Mouse (Mus musculus): ENCODE measurements at regions not wholly inside any gene's neighbourhood (a gene's known extent, or its start where the extent isn't known, plus 50 kb on each side); places are given as distances from the start of the nearest gene placed in this dataset.

DNA sequence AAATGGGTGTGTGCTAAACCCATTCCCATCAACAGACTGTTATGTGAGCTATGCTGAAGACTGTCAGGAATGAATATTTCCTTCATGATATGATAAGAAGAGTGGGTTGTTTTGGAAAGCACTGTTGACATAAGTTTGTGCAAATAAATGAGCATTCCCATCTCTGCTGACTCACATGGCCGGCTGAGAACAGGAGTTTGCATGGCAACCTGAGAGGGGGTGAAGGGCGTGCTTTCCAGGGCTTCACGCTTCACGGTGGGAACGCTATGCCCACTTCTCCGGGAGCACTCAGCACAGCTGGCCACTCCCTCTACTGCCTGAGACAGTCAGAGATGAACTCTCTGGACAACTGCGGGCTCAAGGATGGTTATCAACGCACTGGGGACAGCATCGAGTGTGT is 348.9 kb upstream of the Slc24a5 start:
- DNase-seq: peak; percentile 22 to 60

DNA sequence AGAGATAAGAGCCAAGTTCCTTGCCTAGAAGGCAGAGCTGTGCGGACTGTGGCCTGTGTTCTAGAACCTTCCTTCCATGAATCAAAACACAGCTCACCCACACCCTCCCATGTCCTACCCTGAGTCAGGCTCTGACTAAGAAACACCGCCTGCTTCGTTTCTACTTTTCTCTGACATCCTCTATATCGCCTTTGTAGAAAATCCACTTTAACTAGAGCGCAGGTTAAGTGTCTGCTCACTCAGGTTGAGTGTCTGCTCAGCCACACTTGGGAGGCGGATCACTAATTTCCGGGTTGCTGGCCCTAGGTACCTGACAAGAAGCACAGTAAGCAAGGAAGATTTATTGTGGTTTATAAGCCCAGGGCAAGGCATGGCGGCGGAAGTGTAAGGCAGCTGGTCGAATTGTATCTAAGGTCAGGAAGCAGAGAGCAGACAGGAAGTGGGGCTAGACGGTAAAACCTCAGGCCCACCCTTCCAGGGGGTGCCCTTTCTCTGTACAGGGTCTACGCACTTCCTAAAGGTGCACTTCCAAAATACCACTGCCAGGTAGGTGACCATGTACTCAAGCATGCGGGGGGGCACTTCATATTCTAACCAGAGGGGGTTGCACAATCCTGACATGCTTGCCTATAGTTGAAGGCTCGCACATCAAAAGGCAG is 348.0 kb upstream of the Slc24a5 start:
- DNase-seq: peak; percentile 43 to 49

DNA sequence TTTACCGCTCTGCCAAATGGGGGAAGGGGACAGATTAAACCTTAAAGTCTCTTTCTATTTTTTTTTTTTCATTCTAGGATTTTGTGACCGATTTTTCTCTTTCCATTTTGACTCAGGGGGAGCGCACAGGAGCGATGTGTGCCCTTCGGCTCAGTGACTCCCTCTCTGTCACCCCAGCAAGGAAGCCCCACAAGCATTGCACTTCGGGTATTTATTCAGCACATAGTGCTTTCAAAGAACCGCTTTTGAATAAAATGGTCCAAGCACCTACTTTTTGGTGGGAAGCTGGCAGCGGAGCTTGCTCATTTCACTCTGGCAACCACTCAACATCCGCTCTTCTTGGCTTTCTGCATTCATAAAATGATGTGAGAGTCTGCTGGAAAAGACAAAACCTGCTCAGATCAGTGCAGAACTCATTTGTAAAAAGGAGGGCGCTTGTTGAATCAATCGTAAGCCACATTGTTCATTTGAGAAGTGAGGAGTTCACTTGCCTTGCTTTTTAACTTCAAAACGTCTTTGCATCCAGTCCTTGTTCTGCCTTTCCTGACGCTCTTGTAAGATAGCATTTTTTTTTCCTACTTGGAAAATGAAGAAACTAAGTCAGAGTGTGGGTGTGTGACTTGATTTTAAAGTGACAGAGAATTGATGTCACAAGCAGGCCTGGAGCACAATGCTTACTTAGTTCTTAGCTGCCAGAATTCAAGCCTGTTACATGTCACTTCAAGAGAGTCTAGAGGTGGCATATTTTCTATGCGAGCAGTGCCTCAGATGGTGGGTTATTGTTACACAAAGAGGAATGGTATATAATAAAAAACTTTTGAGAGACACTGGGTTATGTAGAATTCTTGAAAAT is 347.1 kb upstream of the Slc24a5 start:
- DNase-seq: no peak

DNA sequence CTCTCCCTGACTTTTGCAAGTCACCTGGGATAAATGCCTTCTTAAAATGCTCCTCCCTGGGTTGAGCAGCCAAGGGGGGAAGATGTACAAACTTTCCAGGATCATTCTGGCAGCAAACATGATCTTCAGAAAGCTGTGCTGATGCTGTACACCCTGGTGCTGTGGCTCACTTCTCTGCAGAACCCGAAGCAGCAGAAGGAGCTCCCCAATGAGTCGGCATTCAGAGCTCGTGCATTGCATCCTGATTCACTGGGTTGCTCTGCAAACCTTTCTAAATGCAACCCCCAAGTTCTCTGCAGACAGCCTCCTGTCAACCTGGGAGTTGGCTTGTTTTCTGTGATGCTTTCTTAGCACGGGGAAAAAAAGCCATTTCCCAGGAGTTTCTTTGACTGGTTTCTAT is 343.8 kb upstream of the Slc24a5 start:
- no peak for DNase-seq

DNA sequence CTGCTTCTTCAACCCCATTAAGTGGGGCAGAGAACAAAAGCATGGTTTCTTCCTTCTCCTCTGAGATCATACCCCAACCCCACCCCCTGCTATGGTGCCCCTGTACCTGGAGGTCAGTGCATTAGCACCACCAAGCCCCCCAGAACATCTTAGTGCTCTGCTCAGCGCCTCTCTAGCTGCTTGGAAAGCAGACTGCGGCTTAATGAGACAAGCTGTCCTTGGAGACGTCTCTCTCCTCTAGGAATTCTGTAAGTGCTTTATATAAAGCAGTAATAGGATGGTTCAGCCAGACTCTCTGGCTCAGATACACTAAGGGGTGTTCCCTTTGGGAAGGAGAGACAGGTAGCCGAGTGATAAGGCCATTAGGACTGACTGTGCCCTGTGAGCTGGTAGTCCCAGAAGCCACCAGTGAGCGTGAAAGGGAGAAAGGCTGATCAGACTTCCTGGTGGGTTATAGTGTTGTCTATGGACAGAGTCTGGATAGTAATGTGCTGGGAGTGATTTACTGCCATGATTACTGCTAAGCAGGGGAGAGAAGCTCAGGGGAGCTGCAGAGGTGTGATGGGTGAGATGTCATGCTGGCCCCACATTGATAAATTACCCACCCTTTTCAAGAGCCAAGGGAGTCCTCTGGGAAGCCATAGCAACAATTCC is 343.0 kb upstream of the Slc24a5 start:
- DNase-seq: no peak

DNA sequence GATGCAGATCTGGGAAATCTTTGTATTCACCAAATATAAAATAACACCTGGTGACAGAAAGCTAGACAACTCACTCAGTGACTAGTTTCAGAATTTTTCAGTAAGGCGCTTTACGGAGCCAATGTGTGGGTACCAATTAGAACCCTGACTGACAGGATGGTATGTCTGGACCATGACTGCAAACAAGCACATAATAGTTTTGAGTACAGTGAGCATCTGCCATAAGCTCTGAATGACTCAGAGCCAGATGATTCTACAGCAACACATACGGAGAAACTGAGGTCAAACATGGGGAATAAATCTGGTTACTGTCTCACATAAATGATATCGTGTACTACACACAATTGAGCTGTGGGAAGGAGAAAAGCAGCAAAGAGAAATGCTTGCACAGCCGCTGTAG is 339.9 kb upstream of the Slc24a5 start:
- no peak for DNase-seq

DNA sequence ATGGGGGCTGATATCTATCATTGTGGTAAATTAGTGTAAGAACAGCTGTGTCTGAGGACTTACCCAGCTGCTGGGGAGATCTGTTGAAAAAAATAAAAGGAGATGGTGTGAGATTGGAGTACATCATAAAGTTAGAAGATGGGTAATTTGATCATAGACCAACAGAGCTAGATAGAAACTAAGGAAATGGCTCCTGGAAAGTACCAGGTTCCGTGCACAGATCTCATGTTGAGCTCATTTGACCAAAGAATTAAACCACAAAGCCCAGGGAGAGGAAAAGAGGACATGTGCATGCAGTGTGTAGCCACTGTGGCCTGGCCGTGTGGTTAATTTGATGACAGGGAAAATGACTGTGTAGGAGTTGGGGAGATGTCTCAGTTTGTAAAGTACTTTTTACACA is 335.3 kb upstream of the Slc24a5 start:
- DNase-seq: no peak

DNA sequence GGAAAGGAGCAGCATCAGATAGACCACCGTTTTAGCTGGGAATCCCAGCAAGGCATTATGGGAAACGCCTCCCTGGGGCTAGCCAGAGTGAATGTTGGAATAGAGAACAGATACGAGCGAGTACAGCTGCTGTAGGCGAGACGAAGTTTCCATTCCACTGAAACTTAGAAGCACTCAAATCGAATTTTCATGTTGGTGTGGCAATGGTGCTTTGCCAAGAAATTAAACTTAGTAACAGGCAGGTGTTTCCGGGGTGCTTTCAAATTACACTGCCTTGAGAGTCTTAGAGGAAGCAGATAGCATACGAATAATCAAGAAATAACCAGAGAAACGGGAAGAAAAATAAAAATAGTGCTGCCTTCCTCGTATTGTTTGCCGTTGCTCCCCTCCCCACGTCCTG is 327.1 kb upstream of the Slc24a5 start:
- no peak for DNase-seq

DNA sequence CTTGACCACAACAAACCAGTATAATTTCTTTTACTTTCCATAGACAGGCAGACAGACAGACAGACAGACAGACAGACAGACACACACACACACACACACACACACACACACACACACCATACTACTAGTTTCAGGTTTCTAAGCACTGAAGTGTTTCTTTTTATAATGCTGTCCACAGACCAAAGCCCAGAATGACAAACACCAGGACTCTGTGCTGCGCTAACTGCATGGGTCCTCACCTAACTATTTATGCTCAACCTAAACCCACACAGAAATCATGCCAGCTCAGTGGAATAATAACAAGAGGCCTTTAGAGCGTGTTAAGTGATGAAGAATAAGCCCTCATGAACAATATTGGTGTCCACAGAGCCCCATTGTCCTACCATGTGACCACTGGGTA is 325.0 kb upstream of the Slc24a5 start:
- no peak for DNase-seq

DNA sequence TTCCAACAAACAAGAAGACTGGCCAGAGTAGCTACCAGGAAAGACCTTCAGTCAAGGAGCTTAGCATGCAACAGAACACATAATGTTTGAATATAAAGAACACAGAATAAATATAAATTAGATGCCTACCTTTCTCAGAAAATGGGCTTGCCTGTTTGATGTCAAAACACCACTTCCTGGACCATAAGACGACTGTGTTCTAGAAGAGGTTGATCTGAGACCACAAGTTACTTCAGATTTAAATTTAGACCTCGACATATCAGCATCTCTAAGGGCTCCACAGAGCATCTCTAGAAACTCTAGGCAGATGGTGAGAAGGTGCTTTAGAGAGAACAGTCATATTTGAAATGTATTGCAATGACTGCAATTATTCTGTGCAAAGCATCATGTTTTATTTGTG is 322.9 kb upstream of the Slc24a5 start:
- DNase-seq: no peak

DNA sequence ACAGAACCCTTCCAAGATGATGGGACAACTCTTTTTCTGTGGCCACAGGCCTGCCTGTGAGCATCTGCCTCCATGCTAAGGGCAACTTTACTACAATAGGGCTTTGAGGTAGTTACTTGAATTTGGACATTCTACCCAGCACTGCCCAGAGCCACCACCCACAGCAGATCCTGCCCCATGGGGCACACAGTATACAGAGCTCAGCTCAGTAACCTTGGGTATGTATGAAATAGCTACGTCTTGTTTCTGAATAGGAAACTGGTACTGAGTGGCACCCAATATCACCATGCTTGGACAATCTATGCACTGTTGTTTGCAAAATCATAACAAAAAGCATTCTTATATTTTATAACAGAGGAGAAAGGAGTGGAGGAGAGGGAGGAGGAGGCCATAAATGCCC is 320.8 kb upstream of the Slc24a5 start:
- DNase-seq: no peak

DNA sequence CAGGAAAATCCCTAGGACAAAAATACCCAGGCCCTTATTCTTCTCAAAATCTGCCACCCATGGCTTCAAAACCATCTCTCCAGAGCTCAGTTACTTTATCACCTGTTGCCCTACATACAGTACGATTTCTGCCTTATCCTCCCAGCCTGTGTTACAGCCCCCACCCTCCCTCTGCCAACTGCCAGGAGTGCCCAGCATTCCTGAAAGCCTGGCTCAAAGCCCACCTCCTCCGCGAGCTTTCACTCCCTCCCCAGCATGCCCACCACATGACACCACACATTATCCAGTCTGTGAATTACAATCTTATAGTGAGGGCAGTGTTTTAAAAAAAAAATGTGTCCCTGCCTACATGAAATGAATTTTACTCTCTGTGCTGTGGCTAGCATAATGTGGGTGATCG is 320.3 kb upstream of the Slc24a5 start:
- peak; percentile 28 to 72 for DNase-seq

DNA sequence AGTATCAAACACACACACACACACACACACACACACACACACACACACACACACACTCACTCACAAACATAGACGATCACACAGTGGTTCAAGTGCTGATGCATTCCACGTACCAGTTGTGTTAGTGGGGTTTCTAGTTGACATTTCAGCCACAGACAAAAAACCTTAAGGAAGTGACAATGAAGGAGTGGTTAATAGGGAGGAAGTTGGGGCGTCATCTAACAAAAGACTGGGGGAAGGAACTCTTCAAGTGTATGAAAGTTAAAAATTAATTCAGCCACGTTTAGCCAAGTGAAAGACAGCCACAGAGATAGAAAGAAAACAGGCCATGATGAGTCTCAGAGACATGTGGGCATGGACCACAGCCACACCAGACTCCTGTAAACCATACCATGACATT is 316.1 kb upstream of the Slc24a5 start:
- DNase-seq: no peak

DNA sequence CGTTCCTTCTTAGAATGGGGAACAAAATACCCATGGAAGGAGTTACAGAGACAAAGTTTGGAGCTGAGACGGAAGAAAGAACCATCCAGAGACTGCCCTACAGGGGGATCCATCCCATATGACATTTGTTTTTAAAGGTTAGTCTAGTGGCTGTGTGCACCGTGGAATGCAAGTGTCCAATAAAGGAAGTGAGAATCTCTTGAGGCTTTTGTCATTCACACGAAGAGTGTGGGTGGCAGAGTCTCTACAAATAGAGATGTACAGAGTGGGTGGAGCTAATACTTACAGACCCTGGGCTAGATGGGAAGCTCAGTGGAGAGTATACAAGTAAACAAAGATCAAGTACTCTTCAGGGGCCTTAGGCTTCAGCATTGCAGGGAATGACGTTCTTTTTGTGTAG is 314.2 kb upstream of the Slc24a5 start:
- DNase-seq: no peak

DNA sequence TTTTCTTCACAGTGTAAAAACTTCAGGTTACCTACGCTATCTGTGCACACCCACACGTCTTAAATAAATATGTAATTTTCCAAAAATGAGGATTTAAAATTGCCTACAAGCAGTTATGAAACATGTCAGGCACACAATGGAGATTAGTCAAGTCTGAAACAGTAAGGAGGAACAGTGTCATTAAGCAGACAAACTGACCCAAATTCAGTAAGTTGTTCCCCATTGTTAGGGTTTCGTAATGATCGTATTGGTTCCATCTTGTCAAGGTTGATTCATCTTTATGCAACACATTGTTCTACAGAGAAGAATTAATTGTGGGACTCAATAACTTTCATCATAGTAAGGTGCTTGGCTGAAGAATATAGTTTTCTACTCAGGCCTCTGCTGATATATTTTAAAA is 312.7 kb upstream of the Slc24a5 start:
- no peak for DNase-seq

DNA sequence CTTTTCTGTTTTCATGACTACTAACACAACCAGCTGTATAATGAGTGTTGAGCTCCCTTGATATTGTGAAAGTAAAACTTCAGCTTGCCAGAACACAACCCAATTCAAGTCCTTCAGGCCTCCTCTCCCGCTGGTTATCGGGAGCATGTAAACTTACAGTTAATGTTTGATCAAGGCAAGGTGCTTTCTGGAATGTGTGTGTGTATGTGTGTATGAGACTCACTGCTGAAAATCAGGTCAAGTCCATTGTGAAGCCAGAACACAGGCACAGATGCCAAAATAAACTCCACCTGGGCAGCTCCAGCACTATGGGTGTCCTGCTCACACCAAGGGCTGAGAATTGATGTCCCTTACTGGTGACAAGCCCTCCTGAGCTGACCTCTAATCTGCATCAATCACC is 308.9 kb upstream of the Slc24a5 start:
- peak; percentile 15 to 35 for DNase-seq

DNA sequence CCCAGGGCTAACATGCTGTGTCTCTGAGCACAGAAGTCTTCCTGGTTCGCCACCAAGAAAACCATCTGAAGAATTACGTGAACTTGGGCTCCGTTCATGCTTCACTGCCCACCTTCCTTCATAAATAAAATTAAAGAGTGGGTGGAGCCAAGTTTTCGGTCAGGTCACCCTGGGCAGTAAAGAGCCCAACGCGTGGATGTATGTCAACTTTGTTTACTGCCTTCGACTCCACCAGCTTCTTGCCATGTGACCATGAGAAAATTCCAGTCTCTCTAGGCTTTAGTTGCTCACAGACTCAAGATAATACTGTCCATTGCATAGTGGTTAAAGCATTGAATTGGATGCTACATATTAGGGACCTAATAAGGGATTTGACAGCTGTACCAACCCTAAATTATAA is 304.3 kb upstream of the Slc24a5 start:
- DNase-seq: no peak

DNA sequence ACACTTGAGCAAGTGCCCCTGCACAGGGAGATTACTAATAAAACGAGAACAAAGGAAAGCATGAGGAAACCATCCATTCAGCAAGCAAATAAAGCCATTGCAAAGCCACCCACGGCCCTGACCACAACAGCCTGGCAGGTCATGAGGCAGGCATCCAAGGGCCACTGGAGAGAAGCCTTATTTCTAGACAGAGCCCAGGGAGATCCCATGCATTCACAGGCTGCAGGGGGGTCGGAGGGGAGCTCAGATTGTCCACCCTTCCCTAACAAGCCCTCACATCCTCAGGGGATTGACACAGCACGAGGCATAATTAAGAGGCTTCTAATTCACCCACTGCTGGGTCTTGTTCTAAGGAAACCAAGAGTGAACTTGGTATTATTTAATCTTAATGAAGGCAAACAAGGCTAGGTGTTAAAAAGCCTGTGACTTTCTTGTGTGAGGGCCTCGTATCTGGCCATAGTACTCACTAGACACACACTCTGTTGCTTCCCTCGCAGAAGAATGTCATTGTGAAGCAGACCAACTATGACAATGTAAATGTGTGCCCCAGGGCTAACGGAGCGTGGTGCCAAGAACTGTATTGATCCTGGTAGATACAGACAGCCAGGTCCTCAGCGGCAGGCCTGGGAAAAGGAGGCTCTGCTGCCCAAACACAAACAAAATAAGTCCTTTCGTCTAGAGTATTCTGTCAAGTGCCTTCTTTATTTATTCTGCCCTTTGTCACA is 303.6 kb upstream of the Slc24a5 start:
- peak in 1 of 2 experiments; percentile 15 for DNase-seq

DNA sequence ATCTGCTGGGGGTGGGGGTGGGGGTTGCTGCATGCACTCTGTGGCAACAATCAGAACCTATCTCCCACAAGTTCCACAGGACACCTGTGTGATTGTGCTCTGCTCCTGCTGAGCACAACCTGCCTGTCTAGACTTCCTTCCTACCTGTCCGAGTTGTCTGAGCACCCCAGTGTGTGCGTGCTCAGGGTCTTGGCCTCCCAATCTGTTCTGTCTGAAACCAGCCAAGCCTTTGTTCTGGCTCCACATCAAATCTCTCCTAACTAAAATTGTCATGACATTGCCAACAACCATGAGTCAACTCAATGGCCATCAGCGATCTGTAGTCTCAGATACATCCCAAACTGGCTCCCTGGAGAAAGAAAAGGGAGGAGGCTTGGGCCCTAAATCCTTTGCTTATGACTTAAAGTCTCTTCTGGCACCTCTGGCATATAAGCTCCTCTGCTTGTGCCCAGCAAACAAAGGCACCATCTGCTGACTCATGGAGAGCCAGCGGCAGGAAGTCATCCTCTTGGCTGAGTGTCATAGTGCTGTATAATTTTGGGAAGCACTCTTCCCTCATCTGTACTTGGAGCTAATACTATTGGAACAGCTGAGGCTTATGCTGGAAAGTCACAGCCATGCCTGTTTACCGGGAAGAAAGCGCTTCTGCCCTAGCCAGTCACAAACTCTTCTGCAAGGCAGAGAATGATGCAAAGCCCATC is 298.5 kb upstream of the Slc24a5 start:
- no peak for DNase-seq

DNA sequence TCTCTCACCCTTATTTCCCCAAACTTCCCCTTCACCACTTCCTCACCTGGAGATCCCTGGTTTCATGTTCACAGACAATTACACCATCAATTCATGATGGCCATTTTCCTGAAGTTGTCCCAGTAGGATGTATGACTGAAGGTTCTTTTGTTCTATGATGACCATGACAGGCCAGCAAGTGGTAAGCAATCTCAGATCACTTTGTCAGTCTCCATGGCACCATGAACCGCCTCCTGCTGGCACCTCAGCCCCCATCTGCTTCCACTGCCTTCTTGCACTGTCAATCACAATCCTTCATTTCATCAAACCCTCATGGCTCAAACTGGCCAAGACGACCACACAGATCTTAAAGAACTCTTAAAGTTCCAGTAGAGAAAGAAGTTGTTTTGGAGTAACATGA is 297.9 kb upstream of the Slc24a5 start:
- DNase-seq: no peak

DNA sequence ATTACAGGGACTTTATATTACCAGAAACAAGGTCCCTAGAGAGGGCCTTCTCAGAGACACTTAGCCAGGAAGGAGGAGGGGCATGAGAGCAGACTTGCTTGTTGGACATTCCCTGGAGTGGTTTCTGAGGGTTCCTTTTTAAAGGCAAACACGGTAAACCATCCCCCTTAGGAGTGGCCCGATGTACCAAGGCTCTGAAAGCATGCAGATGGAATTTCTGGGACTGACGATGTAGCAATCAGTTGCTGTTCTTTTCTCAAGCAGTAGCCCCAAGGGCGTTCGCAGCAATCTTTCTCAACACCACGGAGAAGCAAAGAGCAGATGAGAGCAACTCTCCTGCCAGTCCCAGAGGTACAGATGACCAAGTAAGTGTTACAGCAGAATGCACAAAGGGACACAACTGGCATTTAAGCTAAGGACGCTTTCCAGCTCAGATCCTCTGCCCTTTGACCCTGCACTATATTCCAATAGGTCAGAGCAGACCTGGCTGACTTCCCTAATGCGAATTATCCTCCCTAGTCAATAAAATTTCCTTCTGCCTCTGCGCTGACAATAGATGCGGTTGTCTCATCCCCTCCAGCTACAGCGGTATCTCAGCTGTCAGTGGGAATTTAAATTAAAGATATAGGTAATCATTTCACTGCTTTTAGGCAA is 295.7 kb upstream of the Slc24a5 start:
- peak; percentile 15 to 48 for DNase-seq

DNA sequence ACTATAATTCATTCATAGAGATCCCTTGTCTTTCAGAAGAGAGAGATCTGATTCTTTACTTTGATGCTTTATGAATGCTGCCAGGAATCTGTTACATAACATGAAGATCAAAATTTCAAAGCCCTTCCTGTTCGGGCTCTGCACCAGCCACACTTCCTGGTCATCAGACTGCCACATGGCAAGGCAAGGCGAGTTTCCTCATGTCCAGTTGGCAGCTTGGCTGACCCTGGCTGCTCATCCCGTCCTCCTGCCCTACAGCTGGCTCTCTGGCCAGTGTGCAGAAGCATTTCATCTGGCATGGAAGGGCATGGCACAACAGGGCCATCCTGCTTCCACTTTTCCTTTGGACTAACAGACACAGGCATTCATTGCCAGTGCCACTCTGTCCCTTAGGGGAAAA is 292.2 kb upstream of the Slc24a5 start:
- DNase-seq: peak; percentile 25 to 63

Measured in lung, postnatal 4 days (tissue).